Mouse (Mus musculus) cerebellum, postnatal 14 days (tissue): ENCODE results near the gene Rbfox3.
A peak's percentile ranks its signal among the peaks of the same experiment; 100 is the strongest.

ENCODE experiments used
- DNase-seq, 2 experiments: peaks; one replicate each; pipeline ENCODE4 v3.0.0; 2021; ENCODE audit warnings: mixed read lengths in 2 of 2

Rbfox3 gene

DNA sequence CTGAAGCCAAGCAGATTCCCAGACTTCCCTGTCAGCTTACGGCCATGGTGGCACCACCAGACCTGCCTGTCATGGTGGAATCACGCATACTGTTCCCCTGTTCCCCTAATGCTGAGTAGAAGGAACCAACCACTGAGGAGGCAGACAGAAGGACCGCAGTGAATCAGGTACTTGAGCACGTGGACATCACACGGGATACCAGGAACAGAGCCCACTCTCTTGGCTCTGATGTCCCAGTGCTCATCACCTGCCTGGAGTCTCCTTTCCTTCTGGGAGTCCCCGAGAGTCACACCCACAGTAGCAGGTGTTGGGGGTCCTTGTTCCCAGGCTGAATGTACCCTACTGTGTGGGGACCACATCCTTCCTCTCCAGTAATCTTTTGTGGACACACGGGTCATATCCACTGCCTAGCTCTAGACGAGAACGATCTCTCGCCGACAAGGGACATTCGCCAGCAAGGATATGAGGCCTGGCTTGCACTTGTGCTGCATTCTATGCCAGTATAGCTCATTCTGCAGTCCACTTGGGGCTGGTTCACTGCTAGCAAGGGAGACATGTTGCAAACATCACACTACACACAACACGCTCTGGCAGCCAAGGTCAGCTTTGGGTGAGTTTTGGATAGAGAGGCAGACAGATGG, 32.7 kb downstream of the Rbfox3 start:
- no peak for DNase-seq

DNA sequence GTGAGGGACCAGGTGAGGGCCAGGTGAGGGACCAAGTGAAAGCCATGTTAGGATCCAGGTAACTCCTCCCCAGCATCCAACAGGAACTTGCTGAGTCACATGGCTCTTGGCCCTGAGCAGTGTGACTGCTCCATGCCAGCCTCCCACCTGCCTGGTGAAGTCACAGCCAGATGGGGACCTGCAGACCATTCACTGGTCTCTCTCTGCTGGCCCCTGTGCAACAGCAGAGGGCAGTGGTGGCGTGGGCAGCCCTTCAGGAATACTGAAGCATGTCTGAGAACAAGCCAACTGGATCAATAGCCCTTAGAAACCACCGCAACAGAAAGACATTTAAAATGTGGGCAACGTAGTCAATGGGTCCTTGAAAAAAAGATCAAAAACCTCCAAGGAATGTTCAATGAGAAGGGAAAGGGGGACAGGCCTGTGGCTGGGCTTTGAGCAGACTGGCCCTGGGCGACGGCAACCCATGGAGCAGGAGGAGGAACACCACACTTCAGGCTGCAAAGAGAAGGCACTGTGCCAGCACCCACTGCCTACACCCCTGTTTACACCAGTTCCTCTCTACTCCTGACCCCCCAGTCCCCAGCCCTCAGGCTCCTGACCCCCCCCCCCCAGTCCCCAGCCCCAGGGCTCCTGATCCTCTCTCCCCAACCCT, 36.0 kb downstream of the Rbfox3 start:
- peak in 1 of 2 experiments; percentile 62 for DNase-seq

DNA sequence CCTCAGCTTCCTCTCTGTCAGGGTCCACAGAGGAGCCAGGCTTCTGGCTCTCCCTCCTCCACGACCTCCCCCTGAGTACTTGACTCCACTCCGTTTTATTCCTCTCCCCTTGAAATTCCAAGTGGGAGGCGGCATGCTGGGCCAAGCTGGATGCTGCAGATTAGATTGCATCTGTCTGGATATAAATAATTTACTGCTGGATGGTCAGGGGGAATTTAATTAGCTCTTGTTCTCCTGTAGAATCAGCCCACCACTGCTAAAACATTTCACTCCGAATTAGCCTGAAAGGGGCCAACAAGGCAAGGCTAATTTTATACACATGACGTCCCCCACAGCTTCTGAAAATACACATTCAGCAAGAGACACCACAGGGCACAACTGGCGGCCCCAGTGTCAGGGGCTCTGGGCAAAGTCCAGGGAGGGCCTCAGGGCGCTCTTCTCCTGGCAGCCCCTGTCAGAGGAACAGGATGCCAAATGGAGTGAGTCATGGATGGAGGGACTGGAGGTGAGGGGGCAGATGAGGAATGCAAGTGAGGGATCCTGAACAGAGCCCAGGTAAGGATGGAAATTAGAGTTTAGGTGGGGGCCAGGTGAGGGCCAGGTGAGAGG, 36.8 kb downstream of the Rbfox3 start:
- DNase-seq = no peak

DNA sequence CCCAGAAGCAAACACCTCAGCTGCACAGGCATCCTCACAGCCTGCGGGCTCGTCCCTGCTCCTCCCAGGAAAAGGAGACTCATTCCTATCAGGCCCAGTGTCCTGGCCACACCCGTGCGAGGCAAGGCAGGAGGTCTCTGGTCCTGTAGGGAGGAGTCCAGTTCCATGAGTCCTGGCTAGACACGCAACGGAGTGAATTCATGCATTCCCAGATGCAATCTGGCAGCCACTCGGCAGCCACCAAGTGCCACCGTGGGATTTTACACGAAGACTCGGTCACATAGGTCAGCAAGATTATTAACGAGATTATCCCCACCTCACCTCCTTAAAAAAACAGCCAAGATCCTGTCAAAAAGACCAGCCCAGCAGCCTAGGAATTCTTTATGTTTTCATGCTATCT, 37.4 kb downstream of the Rbfox3 start:
- no peak for DNase-seq

DNA sequence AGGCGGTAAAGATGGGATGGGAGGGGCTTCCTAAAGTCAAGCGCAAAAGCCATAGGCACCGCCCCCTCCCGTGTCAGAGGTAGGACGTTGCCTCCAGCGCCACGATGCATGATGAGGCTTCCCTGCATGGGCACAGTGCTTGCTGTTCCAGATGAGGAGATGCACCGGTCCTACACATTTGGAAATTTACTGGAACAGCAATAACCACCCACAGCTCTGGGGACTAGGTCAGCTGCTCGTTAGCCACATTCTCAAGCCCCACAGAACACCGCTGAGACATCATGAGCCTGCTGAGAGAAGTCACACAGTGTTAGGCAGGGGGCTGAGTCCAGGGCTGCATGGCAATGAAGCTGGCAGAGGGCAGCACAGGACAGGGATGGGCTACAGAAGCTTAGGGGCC, 39.9 kb downstream of the Rbfox3 start:
- DNase-seq = no peak

DNA sequence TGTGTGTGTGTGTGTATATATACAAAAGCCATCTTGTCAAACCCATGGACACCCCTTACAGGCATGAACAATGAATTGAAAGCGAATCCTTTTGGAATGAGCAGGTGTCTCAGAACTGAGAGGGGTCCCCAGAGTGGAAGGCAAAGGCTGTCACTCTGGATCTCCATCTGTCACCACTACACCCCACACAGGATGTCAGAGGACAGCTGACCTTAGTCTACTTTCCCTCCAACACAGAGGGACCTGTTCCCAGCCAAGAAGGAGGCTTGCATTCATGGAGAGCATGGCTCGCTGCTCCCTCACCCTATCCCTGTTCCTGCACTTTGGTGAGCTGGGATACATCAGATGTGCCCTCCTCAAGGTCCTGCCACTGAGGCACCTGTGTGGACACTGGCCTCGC, 48.0 kb downstream of the Rbfox3 start:
- DNase-seq = no peak

DNA sequence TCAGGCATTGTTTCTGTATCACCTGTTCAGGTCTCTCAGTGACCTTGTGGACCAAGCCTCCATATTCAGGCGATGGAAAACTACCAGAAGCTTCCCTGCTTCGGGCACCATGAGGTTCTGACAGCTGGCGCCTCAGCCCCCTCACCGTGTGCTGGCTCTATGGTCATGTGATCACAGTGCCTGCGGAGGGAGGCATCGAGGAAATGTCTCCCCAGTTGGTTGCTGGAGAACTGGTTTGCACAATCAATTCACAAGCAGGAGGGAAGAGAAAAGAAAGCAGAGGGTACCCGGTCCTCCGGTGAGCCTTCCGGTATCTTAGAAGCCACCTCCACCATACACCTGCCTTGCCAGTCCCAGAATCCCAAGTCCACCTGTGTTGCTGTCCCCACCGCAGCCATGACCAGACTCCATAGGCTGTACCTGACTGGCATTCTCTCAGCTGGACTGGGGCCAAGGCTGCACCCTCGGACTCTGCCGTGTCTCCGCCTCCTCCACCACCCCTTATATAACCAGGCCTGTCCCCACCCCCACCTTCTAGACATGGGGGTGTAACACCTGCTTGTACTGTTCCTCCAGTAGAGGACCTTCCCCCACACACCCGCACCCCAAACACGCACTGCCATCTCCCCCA, 49.5 kb downstream of the Rbfox3 start:
- peak; percentile 78 to 84 for DNase-seq

DNA sequence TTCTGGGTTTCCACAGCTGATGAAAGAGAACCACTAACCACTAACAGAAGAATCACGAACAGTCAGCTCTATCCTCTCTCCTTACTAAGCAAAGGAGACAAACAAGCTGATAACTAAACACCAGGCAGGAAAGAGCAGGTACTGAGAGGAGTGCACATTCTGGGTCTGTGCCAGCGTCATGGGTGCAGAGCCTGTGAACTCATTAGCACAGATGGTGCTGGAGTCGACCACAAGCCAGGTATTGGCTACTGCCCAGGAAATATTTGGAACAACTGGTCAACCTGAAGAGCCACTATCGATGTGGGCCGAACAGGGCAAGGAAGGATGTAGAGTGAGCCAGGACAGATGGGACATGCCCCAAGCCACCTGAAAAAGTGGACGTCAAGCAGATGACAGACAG, 50.2 kb downstream of the Rbfox3 start:
- peak; percentile 95 for DNase-seq

DNA sequence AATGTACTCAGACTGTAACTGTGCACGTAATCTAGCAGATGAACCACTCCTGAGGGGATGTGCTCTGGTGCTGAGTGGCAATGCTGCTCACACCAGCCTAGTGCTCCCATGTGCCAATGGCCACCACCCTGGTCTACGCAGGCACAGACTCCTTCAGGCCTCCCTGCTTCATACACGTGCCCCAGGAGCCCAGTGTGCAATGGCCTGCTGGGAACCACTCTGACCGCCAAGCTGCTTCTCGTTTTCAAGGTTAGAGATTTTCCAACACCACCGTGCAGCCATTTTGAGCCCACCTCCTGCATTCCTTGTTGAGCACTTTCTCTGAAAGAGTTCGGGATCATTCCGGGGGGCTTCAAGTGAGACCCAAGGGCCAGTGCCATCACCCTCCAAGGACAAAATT, 50.6 kb downstream of the Rbfox3 start:
- DNase-seq = no peak

DNA sequence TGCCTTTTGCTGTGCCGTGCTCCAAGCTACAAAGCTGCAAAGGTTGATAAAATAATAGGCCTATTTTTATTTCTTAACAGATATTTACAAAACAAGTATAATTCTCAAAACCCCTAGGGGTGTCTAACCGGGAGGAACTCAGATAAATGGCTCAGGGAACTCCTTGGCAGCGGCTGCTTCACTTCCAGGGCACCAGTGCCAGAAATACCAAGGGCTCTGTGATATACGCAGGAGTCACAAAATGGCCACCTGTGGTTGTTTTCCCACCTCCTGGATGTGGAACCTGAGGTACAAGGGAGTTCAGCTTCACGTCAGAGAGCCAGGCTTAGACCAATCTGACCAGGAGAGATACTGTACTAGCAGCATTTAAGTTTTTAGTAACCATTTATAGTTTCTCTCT, 51.6 kb downstream of the Rbfox3 start:
- DNase-seq = no peak

DNA sequence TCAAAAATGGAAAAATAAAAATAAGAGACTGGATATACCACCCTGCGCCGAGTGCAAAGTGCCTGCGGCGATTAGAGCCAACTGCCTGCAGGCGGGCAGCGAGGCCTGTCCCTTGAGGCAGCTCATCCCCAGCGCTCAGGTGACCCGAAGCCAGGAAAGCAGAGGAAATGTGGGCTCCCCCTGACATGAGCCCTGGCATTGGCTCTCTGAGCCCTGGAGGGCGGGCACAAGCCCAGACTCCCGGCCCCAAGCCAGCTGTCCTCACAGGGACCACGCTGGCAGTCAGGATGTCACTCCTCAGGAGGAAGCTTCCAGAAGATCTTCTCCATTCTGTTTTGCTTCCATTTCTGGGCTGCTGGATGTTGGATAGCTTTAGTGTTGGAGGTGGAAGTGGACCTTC, 53.1 kb downstream of the Rbfox3 start:
- DNase-seq = peak; percentile 93 to 95

DNA sequence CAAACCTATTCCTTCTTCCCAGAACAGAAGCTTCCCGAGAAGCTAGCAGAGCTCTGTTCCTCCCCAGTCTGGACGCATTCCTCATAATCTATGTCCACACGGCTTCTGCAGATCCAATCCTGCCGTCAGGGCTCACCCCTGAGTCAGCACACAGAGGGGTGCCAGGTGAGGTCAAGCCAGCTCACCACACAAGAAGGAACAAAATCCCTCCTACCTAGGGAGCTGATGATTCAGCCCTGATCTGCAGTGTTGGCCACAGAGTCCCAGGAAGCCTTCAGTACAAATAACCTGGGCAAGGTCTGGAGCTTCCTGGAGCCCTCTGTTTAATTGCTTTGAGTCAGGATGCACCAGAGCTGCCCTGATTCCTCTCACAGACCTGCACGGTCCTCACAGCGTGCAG, 60.0 kb downstream of the Rbfox3 start:
- no peak for DNase-seq

DNA sequence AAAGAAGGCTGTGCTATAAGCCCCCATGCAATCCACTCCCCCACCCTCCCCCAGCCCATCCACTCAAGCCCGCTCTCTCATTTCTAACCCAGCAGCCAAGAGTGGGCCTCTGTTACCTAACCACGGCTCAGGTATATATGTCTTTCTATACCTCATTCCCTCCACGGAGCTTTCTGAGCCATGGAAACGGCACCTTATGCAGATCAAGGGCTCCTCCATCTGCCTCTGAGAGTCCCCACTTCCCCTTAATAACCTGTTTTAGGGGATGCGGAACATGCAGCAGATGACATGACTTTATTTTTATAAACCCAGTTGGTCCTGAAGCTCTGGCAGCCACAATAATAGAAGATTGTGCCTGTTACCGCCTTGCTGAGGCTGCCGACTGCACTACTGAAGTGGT, 63.4 kb downstream of the Rbfox3 start:
- DNase-seq = no peak

DNA sequence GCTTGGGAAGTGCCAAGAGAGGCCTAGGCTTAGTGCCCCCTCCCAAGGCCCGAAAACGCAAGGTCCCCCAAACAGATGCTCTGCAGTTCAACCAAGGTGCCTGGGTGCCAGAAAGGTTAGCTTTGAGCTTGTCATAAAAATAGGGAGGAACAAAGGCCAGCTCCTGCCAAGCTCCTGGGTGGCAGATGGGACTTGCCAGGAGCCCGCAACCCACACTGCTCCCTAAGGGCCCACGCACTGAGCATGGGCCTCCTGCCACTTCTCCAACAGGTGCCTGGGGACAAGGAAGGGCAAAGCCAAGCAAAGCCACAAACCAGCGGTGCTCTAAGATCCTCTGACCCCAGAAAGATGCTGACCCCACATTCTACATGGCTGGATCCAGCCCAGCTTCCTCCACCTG, 70.4 kb downstream of the Rbfox3 start:
- DNase-seq = no peak

DNA sequence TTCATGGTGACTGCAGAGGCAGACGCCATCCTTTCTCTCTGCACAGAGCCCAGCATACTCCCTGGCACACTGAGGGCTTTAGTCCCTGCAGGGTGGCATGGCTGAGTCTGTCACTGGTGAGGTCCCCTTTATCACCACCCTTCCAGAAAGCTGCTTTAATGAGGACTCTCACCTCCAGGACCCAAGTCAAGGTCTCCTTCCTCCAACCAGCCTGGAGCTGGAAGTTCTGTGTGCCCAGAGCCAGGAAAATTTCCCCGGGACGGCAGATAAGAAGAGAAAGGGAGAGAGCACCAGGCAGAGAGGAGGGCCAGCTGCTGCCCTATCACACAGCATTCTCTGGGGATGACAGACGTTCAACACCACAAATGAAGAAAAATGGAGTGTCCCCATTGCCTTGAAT, 73.2 kb downstream of the Rbfox3 start:
- no peak for DNase-seq

DNA sequence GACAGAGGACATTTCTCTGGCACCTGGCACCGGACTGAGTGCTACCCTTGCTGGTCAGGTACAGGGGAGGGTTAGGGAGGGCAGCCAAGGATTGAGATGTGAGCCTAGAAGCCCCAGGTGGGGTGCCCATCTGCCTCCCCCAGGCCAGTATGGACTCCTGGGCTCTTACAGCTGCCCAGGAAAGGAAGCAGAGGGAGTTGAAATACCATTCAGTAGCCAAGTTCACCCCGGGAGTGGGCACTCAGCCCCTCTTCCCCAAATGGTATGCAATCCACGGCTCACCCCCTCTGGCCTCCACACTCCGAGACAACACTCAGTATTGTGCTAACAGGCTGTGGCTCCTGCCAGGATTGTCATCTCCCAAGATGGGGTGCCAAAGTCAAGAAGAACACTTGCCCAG, 74.5 kb downstream of the Rbfox3 start:
- DNase-seq = peak; percentile 85 to 89

DNA sequence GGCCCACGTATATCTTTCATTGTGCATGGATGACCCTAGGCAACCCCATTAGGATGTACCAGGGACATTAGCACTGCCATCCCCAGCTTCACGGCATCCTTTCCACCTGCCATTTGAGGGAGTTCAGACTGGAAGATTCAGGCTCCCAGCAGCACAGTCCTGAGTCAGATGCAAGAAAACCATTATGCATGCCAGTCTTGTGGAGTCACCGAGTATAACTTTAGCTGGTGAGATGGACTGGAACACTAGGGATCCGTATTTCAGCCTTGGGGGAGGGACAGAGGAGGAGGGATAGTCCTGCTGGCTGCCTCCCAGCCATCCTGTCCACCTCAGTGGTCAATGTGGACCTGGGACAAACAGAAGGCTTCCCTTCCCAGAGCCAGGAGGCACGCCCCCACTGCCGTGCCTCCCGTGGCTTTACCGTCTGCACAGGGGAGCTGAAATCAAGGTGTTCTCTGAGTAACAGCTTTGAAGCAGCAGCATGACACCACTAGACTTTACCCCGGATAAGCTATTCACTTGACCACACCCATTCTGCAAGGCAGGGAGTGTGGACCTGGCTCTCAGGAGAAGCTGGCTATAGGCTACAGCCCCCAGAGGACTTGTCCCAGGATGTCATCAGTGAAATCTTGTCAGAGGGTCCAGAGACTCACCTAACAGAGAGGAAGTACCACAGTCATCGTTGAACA, 78.5 kb downstream of the Rbfox3 start:
- DNase-seq = peak; percentile 92 to 96

DNA sequence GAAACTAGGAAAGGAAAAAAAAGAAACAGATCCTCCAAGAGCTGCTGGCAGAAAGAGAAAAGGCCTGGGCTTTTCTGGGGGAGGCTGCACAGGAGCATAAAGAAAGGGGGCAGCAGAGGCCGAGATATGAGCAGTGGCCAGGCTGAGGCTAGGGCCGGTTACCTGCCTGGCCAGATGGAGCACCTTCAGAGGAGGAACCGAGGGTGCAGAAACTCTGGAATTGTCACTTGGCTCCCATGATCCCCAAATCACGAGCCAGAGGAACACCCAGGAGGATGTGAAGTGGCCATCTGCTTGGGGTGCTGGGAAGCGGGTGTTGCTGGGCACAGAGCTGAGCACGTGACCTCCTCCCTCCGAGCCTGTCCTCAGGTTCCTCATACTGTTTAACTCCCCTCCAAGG, 79.7 kb downstream of the Rbfox3 start:
- DNase-seq = peak; percentile 63 to 75

DNA sequence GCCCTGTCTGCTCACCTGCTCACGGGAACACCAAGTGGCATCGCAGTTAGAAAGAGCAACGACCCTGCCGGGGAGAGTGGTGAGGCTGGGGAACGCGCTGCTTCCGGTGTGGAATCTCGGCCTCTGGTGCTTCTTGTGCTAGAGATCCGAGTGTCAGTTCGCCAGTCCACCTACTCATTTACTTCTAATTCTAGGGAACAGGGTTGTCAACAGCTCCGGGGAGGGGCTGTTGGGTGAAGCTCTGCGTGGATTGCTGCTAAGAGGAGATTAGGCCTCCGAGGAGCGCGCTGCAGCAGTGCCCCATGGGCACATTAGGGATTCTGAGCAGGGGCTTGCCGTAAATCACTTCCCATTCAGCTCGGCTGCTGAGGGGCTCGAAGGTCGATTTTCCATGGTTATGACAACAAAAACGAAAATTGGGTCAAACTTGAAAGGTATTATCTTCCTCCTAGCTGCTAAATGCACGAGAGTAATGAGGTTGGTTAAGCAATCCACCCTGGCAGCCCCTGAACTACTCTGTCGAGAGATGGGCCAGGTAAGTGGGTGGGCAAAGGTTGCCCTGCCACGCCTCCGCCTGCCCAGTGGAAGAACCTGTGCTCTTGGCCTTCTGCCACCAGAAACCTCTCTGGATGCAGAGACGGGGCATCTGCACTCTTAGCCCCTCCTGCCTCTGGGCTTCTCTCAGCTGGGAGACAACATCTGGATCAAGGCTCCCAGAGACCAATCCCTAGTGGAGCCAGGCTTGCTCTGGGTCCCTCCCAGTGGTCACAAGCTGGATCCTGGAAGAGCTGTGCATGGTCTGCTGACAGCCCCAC, 85.9 kb downstream of the Rbfox3 start:
- no peak for DNase-seq

DNA sequence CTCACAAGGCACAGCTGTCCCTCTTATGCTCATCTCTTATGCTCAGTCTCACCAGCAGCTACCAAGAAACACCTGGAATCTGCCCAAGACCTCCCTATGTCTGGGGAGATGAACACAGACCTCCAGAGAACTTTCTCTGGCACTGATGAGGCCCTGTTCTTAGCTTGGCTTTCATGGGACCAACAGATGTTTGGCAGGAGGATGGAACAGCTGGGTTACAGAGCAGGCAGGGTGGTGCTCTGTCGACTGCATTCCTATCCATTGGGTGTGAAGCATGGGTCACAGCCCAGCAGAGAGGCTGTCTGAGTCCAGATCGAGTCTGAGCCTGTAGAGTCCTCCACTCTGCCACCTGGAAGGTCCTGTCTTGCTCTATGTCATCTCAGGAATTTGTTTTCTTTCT, 90.0 kb downstream of the Rbfox3 start:
- DNase-seq = no peak

DNA sequence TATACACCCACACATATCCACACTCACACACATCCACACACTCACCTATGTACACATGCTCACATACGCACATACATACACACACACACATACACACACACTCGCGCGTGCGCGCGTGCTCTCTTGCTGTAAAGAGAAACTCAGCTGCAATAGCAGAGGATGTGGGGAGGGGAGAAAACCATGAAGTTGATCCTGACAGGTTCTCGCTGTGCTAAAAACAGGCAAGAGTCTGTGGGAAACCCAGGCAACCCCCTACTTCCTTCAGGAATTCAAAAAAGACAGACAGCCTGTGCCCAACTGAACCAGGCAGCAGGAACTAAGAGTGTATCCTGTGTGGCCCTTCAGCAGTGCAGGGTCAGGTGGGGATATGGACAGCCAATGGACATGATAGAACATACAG, 92.9 kb downstream of the Rbfox3 start:
- no peak for DNase-seq

DNA sequence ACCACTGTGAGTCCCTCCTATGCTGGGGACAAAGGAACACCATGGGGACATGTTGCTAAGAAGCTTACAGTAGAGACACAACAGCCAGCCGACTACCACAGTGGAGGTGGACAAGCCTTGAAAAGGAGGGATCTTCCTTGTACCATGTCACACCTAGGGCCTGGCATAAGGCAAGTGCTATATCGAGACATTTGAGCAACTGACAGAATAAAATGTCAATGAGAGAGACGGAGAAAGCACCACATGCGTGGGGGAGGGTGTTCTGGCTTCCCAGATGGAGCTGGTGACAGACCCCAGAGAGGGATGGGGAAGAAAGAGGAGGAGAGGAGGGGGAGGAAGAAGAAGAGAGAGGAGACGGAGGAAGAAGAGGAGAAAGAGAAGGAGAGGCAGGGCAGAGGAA, 96.3 kb downstream of the Rbfox3 start:
- no peak for DNase-seq

DNA sequence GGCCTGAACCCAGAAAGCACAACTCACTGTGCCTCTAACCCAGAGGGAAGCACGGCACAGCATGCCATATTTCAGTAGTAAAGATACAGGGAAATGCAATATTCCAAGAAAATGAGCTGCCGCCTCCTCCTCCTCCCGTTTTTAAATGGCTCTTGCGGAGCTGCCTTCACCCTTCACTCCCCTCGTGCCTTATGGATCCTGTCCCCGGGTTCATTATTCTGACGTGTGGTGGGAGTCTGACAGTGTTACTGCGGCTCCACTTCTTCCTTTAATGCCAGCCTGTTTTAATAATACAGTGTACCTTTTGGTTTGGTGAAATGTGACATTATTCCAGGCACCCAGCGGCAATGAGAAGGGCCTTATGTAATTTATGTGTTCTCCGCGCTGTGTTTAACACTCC, 97.5 kb downstream of the Rbfox3 start:
- DNase-seq = no peak
